Mouse (Mus musculus) forebrain, embryonic 14.5 days (tissue): ENCODE data around the gene Nfatc2. TPM values are rescaled to one million over a fixed set of nuclear protein-coding genes. Genes with fewer than 3 reads are reported as not detected.

Experiments used
- ATAC-seq: fragments of 200-750 bp; cut with Nextera tagmentation; 2 replicates; pipeline ENCODE4 v1.8.0; 2017; ENCODE audit warnings: mild to moderate bottlenecking, moderate library complexity
- DNase-seq: peaks from one replicate; pipeline ENCODE4 v3.0.0-alpha.2; 2015; ENCODE audit warnings: low spot score
- H3K27ac ChIP-seq: fragments of 300-500 bp; sonication (generic); 2 replicates; pipeline ENCODE4 v1.5.1; 2014; ENCODE audit warnings: low read depth, mild to moderate bottlenecking, control low read depth, low read length, moderate library complexity
- H3K27me3 ChIP-seq: fragments of 300-500 bp; sonication (generic); replicated peaks from 2 replicates; pipeline ENCODE4 v1.6.1; 2014; ENCODE audit warnings: low read length, control low read depth, mixed read lengths; ENCODE audit not compliant: control insufficient read depth, insufficient read depth
- H3K36me3 ChIP-seq: fragments of 300-500 bp; sonication (generic); 2 replicates; pipeline ENCODE4 v1.6.1; 2014; ENCODE audit warnings: low read length, control low read depth; ENCODE audit not compliant: control insufficient read depth, insufficient read depth
- H3K4me1 ChIP-seq: fragments of 300-500 bp; sonication (generic); 2 replicates; pipeline ENCODE4 v1.6.1; 2014; ENCODE audit warnings: antibody characterized with exemption, low read length, control low read depth; ENCODE audit not compliant: control insufficient read depth, insufficient read depth
- H3K4me2 ChIP-seq: fragments of 300-500 bp; sonication (generic); 2 replicates; pipeline ENCODE4 v1.6.1; 2014; ENCODE audit warnings: mild to moderate bottlenecking, control low read depth, low read length
- H3K4me3 ChIP-seq: fragments of 300-500 bp; sonication (generic); 2 replicates; pipeline ENCODE4 v1.5.1; 2014; ENCODE audit warnings: low read depth, low read length, control low read depth
- H3K9ac ChIP-seq: fragments of 300-500 bp; sonication (generic); 2 replicates; pipeline ENCODE4 v1.6.1; 2014; ENCODE audit warnings: mild to moderate bottlenecking, low read length, control low read depth, moderate library complexity
- H3K9me3 ChIP-seq: fragments of 300-500 bp; sonication (generic); replicated peaks from 2 replicates; pipeline ENCODE4 v1.6.1; 2016; ENCODE audit warnings: low read length, control low read depth, mixed read lengths; ENCODE audit not compliant: control insufficient read depth
- WGBS: fragments of 180-500 bp; shearing (Covaris S2); extraction: QIAGEN DNeasy Blood & Tissue Kit; methylation state at CpG from one replicate; pipeline ENCODE4 v1.1.7; 2014; 5-methylcytosine and 5-hydroxymethylcytosine counted together
- polyA plus RNA-seq: library from polyadenylated mRNA; unstranded; fragments of >200 nt; fragmentation: Nextera tagmentation; extraction: Ambion mirVana; gene quantifications from 2 replicates; pipeline ENCODE4 v1.2.1, GENCODE M21; 2014

Gene Nfatc2
- polyA plus RNA-seq, 1 experiment from 2014 or later = 1.2 TPM

GRCm38 (mm10) chr2:168555897-168556670 is 45.4 kb downstream of the Nfatc2 start:
- Histone ChIP-seq H3K27me3 (no peaks in the 10 kb centered on the region), H3K4me3 (no peak overlapping the region), H3K4me1 (peaks cover 11% of the 10 kb centered on the region), H3K9ac (no peak overlapping the region), H3K36me3 (no peaks in the 10 kb centered on the region), H3K27ac (no peak overlapping the region; the same call in 1 of the 2 replicates), H3K9me3 (no peaks in the 10 kb centered on the region), H3K4me2 (no peak overlapping the region)
- no peak for DNase-seq
- no peak for ATAC-seq
- 24% methylated on average over 23 of the region's 23 CpGs for WGBS

GRCm38 (mm10) chr2:168553541-168553961 is 47.9 kb downstream of the Nfatc2 start:
- no peaks in the 10 kb centered on the region for H3K27me3 ChIP-seq
- peaks cover 11% of the 10 kb centered on the region for H3K4me1 ChIP-seq
- H3K4me3 ChIP-seq = no peak overlapping the region
- ATAC-seq (no peak), DNase-seq (no peak)
- WGBS = 60% methylated on average over 18 of the region's 18 CpGs
- H3K27ac ChIP-seq = no peak overlapping the region
- H3K9me3 ChIP-seq = no peaks in the 10 kb centered on the region
- H3K9ac ChIP-seq = no peak overlapping the region
- H3K4me2 ChIP-seq = no peak overlapping the region
- no peaks in the 10 kb centered on the region for H3K36me3 ChIP-seq

- H3K9ac ChIP-seq = no peak overlapping the region
- no peaks in the 10 kb centered on the region for H3K9me3 ChIP-seq
- H3K27me3 ChIP-seq = no peaks in the 10 kb centered on the region
- H3K4me3 ChIP-seq = no peak overlapping the region
- peaks cover 11% of the 10 kb centered on the region for H3K4me1 ChIP-seq
- H3K36me3 ChIP-seq = no peaks in the 10 kb centered on the region
- WGBS = 71% methylated on average over 5 of the region's 5 CpGs
- no peak overlapping the region for H3K27ac ChIP-seq
- no peak overlapping the region for H3K4me2 ChIP-seq
- no peak for DNase-seq
- no peak for ATAC-seq
These were observed 49.1 kb downstream of the Nfatc2 start for GRCm38 (mm10) chr2:168552405-168552804.

- WGBS = 91% methylated on average over 7 of the region's 7 CpGs
- no peak overlapping the region for H3K4me3 ChIP-seq
- no peak overlapping the region for H3K4me2 ChIP-seq
- DNase-seq = no peak
- no peak overlapping the region for H3K9ac ChIP-seq
- H3K27me3 ChIP-seq = no peaks in the 10 kb centered on the region
- no peak for ATAC-seq
- H3K36me3 ChIP-seq = no peaks in the 10 kb centered on the region
- no peaks in the 10 kb centered on the region for H3K9me3 ChIP-seq
- peaks cover 10% of the 10 kb centered on the region for H3K4me1 ChIP-seq
- no peak overlapping the region for H3K27ac ChIP-seq
These were observed 50.2 kb downstream of the Nfatc2 start for GRCm38 (mm10) chr2:168551218-168551617.

GRCm38 (mm10) chr2:168549326-168549725 is 52.1 kb downstream of the Nfatc2 start:
- no peak for ATAC-seq
- H3K4me3 ChIP-seq = no peak overlapping the region
- H3K9me3 ChIP-seq = no peaks in the 10 kb centered on the region
- no peak overlapping the region for H3K9ac ChIP-seq
- H3K27me3 ChIP-seq = no peaks in the 10 kb centered on the region
- no peak overlapping the region for H3K4me2 ChIP-seq
- peaks cover 10% of the 10 kb centered on the region for H3K4me1 ChIP-seq
- no peaks in the 10 kb centered on the region for H3K36me3 ChIP-seq
- H3K27ac ChIP-seq = no peak overlapping the region
- DNase-seq = no peak
- 40% methylated on average over 12 of the region's 12 CpGs for WGBS

GRCm38 (mm10) chr2:168548008-168548407 is 53.4 kb downstream of the Nfatc2 start:
- no peak overlapping the region for H3K4me3 ChIP-seq
- 78% methylated on average over 4 of the region's 4 CpGs for WGBS

GRCm38 (mm10) chr2:168545901-168546557 is 55.4 kb downstream of the Nfatc2 start:
- DNase-seq = no peak
- Histone ChIP-seq H3K9ac (no peak overlapping the region), H3K27ac (no peak overlapping the region), H3K4me3 (no peak overlapping the region), H3K36me3 (no peaks in the 10 kb centered on the region), H3K27me3 (no peaks in the 10 kb centered on the region), H3K4me2 (no peak overlapping the region), H3K9me3 (no peaks in the 10 kb centered on the region), H3K4me1 (peaks cover 9% of the 10 kb centered on the region)
- 68% methylated on average over 15 of the region's 15 CpGs for WGBS
- no peak for ATAC-seq

More at GRCm38 (mm10) chr2:168548008-168548407, 53.4 kb downstream of the Nfatc2 start:
- H3K4me1 ChIP-seq = peaks cover 16% of the 10 kb centered on the region
- no peaks in the 10 kb centered on the region for H3K9me3 ChIP-seq
- no peaks in the 10 kb centered on the region for H3K36me3 ChIP-seq
- no peak overlapping the region for H3K9ac ChIP-seq
- H3K27me3 ChIP-seq = no peaks in the 10 kb centered on the region
- no peak overlapping the region for H3K4me2 ChIP-seq
- no peak overlapping the region for H3K27ac ChIP-seq
- DNase-seq = no peak
- no peak for ATAC-seq

GRCm38 (mm10) chr2:168544102-168544501 is 57.4 kb downstream of the Nfatc2 start:
- Histone ChIP-seq H3K4me3 (no peak overlapping the region), H3K9me3 (no peaks in the 10 kb centered on the region), H3K27ac (no peak overlapping the region), H3K9ac (no peak overlapping the region), H3K36me3 (no peaks in the 10 kb centered on the region), H3K4me2 (no peak overlapping the region), H3K4me1 (peaks cover 9% of the 10 kb centered on the region), H3K27me3 (no peaks in the 10 kb centered on the region)
- ATAC-seq (peak; percentile 44; the same call in 1 of the 2 replicates), DNase-seq (peak; percentile 75)
- WGBS = 39% methylated on average over 13 of the region's 13 CpGs

GRCm38 (mm10) chr2:168543026-168543425 is 58.4 kb downstream of the Nfatc2 start:
- no peak overlapping the region for H3K4me2 ChIP-seq
- H3K4me1 ChIP-seq = peaks cover 9% of the 10 kb centered on the region
- H3K27me3 ChIP-seq = no peaks in the 10 kb centered on the region
- no peak overlapping the region for H3K9ac ChIP-seq
- no peak overlapping the region for H3K4me3 ChIP-seq
- ATAC-seq (no peak), DNase-seq (no peak)
- H3K27ac ChIP-seq = no peak overlapping the region
- 65% methylated on average over 3 of the region's 3 CpGs for WGBS
- H3K9me3 ChIP-seq = no peaks in the 10 kb centered on the region
- H3K36me3 ChIP-seq = no peaks in the 10 kb centered on the region
